Mouse (Mus musculus): ENCODE measurements around the gene Fahd1. TPM values are rescaled to one million over a fixed set of nuclear protein-coding genes. Genes with fewer than 3 reads are reported as not detected.
A peak's percentile ranks its signal among the peaks of the same experiment; 100 is the strongest.

The Fahd1 gene
- 26.0 and 26.4 TPM in 2 replicates for polyA plus RNA-seq (2015; fragmentation: Nextera tagmentation; extraction: Ambion mirVana)

- H3K27ac ChIP-seq (replicated peaks), result peak within 1 kb of the TSS; percentile 98
- peak within 1 kb of the TSS; percentile 93 for H3K4me2 ChIP-seq
- H3K9ac ChIP-seq (replicated peaks), result peak within 1 kb of the TSS; percentile 77
- H3K9me3 ChIP-seq (replicated peaks), result no peaks in the 10 kb centered on the region
- H3K27me3 ChIP-seq (replicated peaks), result no peaks in the 10 kb centered on the region; the same call in 1 of the 2 replicates
- WGBS, result 1% methylated on average over 58 of the region's 58 CpGs
- ATAC-seq (ENCODE audit: low FRiP score), result peak; percentile 100
- H3K4me3 ChIP-seq (replicated peaks), result peak within 1 kb of the TSS; percentile 98
- H3K36me3 ChIP-seq, result peaks cover 12% of the 10 kb centered on the region
- H3K4me1 ChIP-seq, result peaks cover 23% of the 10 kb centered on the region
Observed at GRCm38 (mm10) chr17:24850065-24850772, at the start of gene Fahd1. Gene Fahd1 (minus strand): TSS chr17:24850364.

GRCm38 (mm10) chr17:24899153-24899552 lies 49.0 kb upstream of the Fahd1 start:
- Histone ChIP-seq H3K27ac (replicated peaks) (no peak overlapping the region), H3K9ac (replicated peaks) (no peak overlapping the region), H3K9me3 (replicated peaks) (no peaks in the 10 kb centered on the region), H3K4me1 (peaks cover 37% of the 10 kb centered on the region), H3K27me3 (replicated peaks) (no peaks in the 10 kb centered on the region), H3K36me3 (peaks cover 70% of the 10 kb centered on the region), H3K4me2 (no peak overlapping the region), H3K4me3 (replicated peaks) (no peak overlapping the region)
- no peak for ATAC-seq (ENCODE audit: low FRiP score)
- WGBS, result 81% methylated on average over 5 of the region's 5 CpGs

- H3K4me3 ChIP-seq (replicated peaks), result peak overlapping the region; percentile 87; the same call in 1 of the 2 replicates
Observed at GRCm38 (mm10) chr17:24898041-24898854, 48.1 kb upstream of the Fahd1 start.

GRCm38 (mm10) chr17:24897600-24897999 lies 47.4 kb upstream of the Fahd1 start:
- H3K27me3 ChIP-seq (replicated peaks), result no peaks in the 10 kb centered on the region
- no peaks in the 10 kb centered on the region for H3K9me3 ChIP-seq (replicated peaks)
- peaks cover 64% of the 10 kb centered on the region for H3K36me3 ChIP-seq
- peak overlapping the region; percentile 87 for H3K4me3 ChIP-seq (replicated peaks)
- peak overlapping the region; percentile 99 for H3K4me2 ChIP-seq
- WGBS, result 76% methylated on average over 4 of the region's 4 CpGs
- H3K4me1 ChIP-seq, result peaks cover 51% of the 10 kb centered on the region
- no peak overlapping the region for H3K27ac ChIP-seq (replicated peaks)
- H3K9ac ChIP-seq (replicated peaks), result peak overlapping the region; percentile 93
- ATAC-seq (ENCODE audit: low FRiP score), result no peak

More at GRCm38 (mm10) chr17:24898041-24898854, 48.1 kb upstream of the Fahd1 start:
- peaks cover 46% of the 10 kb centered on the region for H3K4me1 ChIP-seq
- no peak for ATAC-seq (ENCODE audit: low FRiP score)
- H3K9me3 ChIP-seq (replicated peaks), result no peaks in the 10 kb centered on the region
- 91% methylated on average over 4 of the region's 4 CpGs for WGBS
- H3K27me3 ChIP-seq (replicated peaks), result no peaks in the 10 kb centered on the region
- H3K36me3 ChIP-seq, result peaks cover 64% of the 10 kb centered on the region
- H3K4me2 ChIP-seq, result peak overlapping the region; percentile 99
- H3K27ac ChIP-seq (replicated peaks), result no peak overlapping the region
- 0 out of 2 replicates have a peak overlapping the region, but pooled peaks have one; percentile 93 for H3K9ac ChIP-seq (replicated peaks)

GRCm38 (mm10) chr17:24896993-24897269 lies 46.8 kb upstream of the Fahd1 start:
- no peaks in the 10 kb centered on the region for H3K9me3 ChIP-seq (replicated peaks)
- peak overlapping the region; percentile 87 for H3K4me3 ChIP-seq (replicated peaks)
- H3K9ac ChIP-seq (replicated peaks), result peak overlapping the region; percentile 93
- ATAC-seq (ENCODE audit: low FRiP score), result peak; percentile 9; the same call in 1 of the 2 replicates
- H3K27ac ChIP-seq (replicated peaks), result peak overlapping the region; percentile 88
- H3K4me2 ChIP-seq, result peak overlapping the region; percentile 99
- WGBS, result 23% methylated on average over 11 of the region's 11 CpGs
- H3K4me1 ChIP-seq, result peaks cover 51% of the 10 kb centered on the region
- H3K27me3 ChIP-seq (replicated peaks), result no peaks in the 10 kb centered on the region
- peaks cover 64% of the 10 kb centered on the region for H3K36me3 ChIP-seq

GRCm38 (mm10) chr17:24896241-24896992 lies 46.3 kb upstream of the Fahd1 start, which contains the start of gene Nme3:
Gene Nme3 (plus strand): TSS chr17:24896500.
- peak within 1 kb of the TSS; percentile 87 for H3K4me3 ChIP-seq (replicated peaks)
- peaks cover 63% of the 10 kb centered on the region for H3K36me3 ChIP-seq
- H3K9me3 ChIP-seq (replicated peaks), result no peaks in the 10 kb centered on the region
- H3K4me2 ChIP-seq, result peak within 1 kb of the TSS; percentile 99
- 1% methylated on average over 50 of the region's 50 CpGs for WGBS
- peaks cover 52% of the 10 kb centered on the region for H3K4me1 ChIP-seq
- H3K27me3 ChIP-seq (replicated peaks), result no peaks in the 10 kb centered on the region
- peak within 1 kb of the TSS; percentile 93 for H3K9ac ChIP-seq (replicated peaks)
- peak; percentile 72 for ATAC-seq (ENCODE audit: low FRiP score)
- peak within 1 kb of the TSS; percentile 88 for H3K27ac ChIP-seq (replicated peaks)

- ATAC-seq (ENCODE audit: low FRiP score), result no peak
- peaks cover 54% of the 10 kb centered on the region for H3K4me1 ChIP-seq
- peak overlapping the region; percentile 87 for H3K4me3 ChIP-seq (replicated peaks)
- H3K9ac ChIP-seq (replicated peaks), result peak overlapping the region; percentile 93
- no peaks in the 10 kb centered on the region for H3K27me3 ChIP-seq (replicated peaks)
- WGBS, result 10% methylated on average over 23 of the region's 23 CpGs
- no peaks in the 10 kb centered on the region for H3K9me3 ChIP-seq (replicated peaks)
- peak overlapping the region; percentile 99 for H3K4me2 ChIP-seq
- peaks cover 63% of the 10 kb centered on the region for H3K36me3 ChIP-seq
- H3K27ac ChIP-seq (replicated peaks), result peak overlapping the region; percentile 88
Observed at GRCm38 (mm10) chr17:24895571-24896240, 45.5 kb upstream of the Fahd1 start.

- Histone ChIP-seq H3K9ac (replicated peaks) (peak within 1 kb of the TSS; percentile 93), H3K27me3 (replicated peaks) (no peaks in the 10 kb centered on the region), H3K4me3 (replicated peaks) (peak within 1 kb of the TSS; percentile 87), H3K36me3 (peaks cover 63% of the 10 kb centered on the region), H3K4me2 (peak within 1 kb of the TSS; percentile 99), H3K27ac (replicated peaks) (peak within 1 kb of the TSS; percentile 88), H3K4me1 (peaks cover 61% of the 10 kb centered on the region), H3K9me3 (replicated peaks) (no peaks in the 10 kb centered on the region)
- ATAC-seq (ENCODE audit: low FRiP score), result peak; percentile 68
- under 1% methylated on average over 62 of the region's 62 CpGs for WGBS
Observed at GRCm38 (mm10) chr17:24894995-24895547, 44.9 kb upstream of the Fahd1 start, which contains the start of the genes Eme2 and Mrps34. Gene Eme2 (minus strand): TSS chr17:24895087. Gene Mrps34 (plus strand): TSS chr17:24895116.

- peaks cover 65% of the 10 kb centered on the region for H3K4me1 ChIP-seq
- H3K9ac ChIP-seq (replicated peaks), result peak overlapping the region; percentile 93
- no peaks in the 10 kb centered on the region for H3K9me3 ChIP-seq (replicated peaks)
- H3K27ac ChIP-seq (replicated peaks), result peak overlapping the region; percentile 88
- ATAC-seq (ENCODE audit: low FRiP score), result peak; percentile 33
- no peaks in the 10 kb centered on the region for H3K27me3 ChIP-seq (replicated peaks)
- H3K36me3 ChIP-seq, result peaks cover 60% of the 10 kb centered on the region
- WGBS, result 12% methylated on average over 31 of the region's 31 CpGs
- peak overlapping the region; percentile 99 for H3K4me2 ChIP-seq
- peak overlapping the region; percentile 87 for H3K4me3 ChIP-seq (replicated peaks)
Observed at GRCm38 (mm10) chr17:24894061-24894994, 44.2 kb upstream of the Fahd1 start.

- H3K9ac ChIP-seq (replicated peaks), result no peak overlapping the region
- H3K36me3 ChIP-seq, result peaks cover 59% of the 10 kb centered on the region
- H3K27ac ChIP-seq (replicated peaks), result no peak overlapping the region
- no peak for ATAC-seq (ENCODE audit: low FRiP score)
- peaks cover 70% of the 10 kb centered on the region for H3K4me1 ChIP-seq
- H3K27me3 ChIP-seq (replicated peaks), result no peaks in the 10 kb centered on the region
- 0 out of 2 replicates have a peak overlapping the region, but pooled peaks have one; percentile 87 for H3K4me3 ChIP-seq (replicated peaks)
- WGBS, result 98% methylated on average over 2 of the region's 2 CpGs
- H3K4me2 ChIP-seq, result peak overlapping the region; percentile 99; the same call in 1 of the 2 replicates
- H3K9me3 ChIP-seq (replicated peaks), result no peaks in the 10 kb centered on the region
Observed at GRCm38 (mm10) chr17:24893276-24893675, 43.1 kb upstream of the Fahd1 start.
